Mouse (Mus musculus) kidney, postnatal 25 days (tissue): ENCODE results near the gene Ghrhr.

ENCODE experiments used
- DNase-seq, 2 experiments: peaks; one replicate each; pipeline ENCODE4 v3.0.0; 2021; ENCODE audit warnings: mixed read lengths in 2 of 2

Ghrhr gene

DNA sequence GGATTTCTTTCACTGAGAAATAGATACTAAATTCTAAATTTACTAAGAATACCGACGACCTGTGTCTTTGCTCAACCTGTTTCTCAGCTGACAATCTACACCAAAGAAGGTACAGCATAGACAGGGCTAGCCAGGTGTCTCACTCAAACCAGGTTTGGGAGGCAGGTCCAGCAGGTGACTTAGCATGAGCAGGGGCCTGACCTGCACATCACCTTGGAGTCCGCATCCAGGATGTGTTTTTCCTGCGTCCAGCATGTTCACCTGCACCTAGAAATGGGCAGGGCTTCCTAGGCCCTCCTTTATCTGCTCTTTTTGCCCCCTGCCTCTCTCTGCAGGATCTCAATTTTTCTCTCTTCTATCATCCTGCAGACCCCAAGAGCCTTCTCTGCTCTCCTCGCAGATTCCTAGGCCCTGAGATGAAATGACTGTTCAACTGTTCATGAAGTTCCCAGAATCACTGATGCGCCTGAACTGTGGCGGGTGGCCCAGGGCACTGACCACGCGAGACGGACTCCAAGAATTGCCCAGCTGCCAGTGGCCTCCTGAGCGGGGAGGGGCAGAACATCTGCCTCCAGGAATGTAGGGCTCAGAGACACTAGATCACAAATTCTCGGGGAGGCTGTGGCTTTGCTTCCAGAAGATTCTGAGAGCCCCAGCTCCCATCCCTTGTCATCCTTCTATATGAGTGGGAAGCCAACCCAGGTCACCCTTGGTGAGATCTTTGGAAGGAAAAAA, 22.2 kb upstream of the Ghrhr start:
- DNase-seq: no peak

GRCm38 (mm10) chr6:55354456-55355117, 21.5 kb upstream of the Ghrhr start:
- no peak for DNase-seq

DNA sequence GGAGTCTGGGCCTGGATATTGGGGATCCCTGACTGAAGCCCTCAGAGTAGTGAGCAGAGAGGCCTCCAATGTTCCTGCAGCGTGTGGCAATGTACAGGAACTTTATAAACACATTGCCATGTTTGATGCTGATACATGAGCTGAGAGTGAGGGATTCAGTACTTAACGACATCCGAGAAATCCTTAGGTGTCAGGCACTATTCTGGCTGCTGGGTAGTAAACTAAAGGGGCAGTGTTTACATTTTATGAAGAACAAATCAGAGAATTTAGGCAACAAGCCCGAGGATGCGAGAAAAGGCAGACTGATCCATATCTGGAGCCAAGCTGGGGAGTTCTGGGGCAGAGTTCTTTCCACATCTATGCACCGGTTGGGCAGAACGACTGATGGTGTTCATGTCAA, 20.5 kb upstream of the Ghrhr start:
- DNase-seq: no peak

DNA sequence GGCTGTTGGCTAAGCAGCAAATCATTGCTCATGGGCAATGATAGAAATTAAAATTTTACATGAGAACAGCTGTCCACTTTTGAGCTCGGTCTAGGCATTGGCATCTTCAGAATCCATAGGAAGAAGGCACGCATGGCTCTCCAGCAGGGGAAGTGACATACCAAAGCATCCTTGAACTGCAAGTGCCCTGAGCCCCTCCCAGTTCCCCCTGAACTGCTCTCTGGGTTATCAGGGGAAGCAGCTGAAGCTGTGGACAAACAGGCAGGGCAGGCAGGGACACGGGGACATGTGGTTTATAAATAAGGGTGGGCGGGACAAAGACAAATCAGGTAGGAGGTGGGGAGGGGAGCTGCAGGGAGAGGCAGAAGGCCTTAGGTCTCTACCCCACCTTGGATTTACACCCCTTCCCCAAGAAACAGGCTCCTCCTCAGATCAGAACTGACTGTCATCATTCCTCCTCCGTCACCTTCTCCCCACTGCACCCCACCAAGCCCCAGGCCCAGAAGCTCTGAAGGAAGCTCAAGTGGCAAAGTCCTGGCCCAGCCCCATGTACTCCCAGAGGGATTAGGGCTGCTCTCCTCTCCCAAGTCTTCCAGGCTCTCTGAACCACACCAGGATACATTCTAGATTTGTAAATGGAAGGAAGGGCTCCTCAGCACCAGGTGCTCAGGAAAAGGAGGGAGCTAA, 19.9 kb upstream of the Ghrhr start:
- no peak for DNase-seq

GRCm38 (mm10) chr6:55356976-55357635, 19.0 kb upstream of the Ghrhr start:
- DNase-seq: no peak

DNA sequence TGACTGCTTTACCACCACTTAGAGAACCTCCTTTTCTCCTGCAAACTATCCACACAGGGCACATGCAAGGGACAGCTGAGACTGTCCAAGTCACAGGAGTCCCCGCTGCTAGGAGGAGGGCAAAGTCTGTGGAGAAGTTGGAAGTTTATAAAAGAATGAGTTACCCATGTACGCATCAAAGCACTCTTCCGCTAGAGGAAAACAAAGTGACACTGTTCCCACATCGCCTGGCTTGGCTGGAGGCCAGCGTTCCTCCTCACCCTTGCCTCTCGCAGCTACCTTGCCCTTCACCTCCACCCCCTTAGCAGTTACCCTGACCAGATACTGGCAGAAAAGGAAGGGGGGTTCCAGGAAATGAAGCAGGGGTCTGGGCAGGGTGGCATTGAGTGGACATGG, 18.5 kb upstream of the Ghrhr start:
- DNase-seq: peak; percentile 87 to 91

DNA sequence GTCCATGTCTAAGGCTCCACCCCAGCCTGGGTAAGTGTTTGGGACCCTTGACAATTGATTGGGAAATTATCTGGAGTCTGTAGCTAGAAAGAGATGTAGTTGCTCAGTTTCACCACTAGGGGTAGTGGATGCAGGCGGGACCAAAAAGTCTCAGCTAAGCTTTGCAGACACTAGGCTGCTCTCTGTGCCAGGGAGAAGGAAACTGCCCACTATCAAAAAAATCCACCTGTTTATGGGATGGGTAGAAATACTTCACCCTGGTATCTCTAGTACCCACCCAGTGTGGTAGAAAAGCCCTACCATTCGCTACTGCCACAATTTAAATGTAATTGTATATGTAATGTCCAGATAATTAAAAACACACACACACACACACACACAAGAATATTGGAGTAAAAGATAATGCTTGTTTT, 17.4 kb upstream of the Ghrhr start:
- no peak for DNase-seq

- DNase-seq: no peak
Observed at GRCm38 (mm10) chr6:55362663-55363062, 13.4 kb upstream of the Ghrhr start.

GRCm38 (mm10) chr6:55367126-55367525, 9.0 kb upstream of the Ghrhr start:
- no peak for DNase-seq

DNA sequence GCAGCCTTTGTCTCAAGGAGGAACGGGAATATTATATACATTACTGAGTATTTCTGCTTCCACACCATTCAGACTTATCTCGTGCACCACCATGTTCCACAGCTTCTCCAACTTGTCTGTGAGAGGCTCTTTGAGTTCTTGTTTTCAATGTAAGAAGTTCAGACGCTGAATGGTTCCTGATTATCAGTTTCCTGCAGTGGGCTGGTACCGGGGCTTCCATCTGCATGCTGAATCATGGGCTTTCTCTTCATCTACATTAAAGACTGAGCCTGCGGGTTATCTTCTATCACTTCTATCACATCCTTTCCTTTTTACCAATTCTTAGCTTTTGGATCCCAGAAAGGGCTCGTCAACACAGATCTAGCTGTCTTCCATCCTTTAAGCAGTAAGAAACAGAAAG, 5.3 kb upstream of the Ghrhr start:
- DNase-seq: no peak

- no peak for DNase-seq
Observed at GRCm38 (mm10) chr6:55376511-55376910, 416 bp downstream of the Ghrhr start.

DNA sequence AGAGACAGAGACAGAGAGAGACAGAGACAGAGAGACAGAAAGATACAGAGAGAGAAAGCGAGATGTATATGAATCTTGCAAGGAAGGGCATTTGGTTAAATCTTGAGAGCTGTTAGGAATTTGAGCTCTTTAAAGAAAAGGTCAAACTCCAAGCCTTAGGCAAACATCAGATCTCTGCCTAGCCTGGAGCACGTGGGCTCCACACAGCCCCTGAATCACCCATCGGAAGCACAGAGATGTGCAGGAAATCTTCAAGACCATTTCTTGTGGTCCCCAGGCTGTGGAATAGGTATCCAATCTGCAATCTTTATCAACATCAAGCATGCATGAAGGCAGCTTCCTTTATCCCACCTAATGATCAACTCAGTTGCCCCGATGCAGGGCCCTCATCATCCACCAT, 1.4 kb downstream of the Ghrhr start:
- DNase-seq: no peak

GRCm38 (mm10) chr6:55379641-55380335, 3.7 kb downstream of the Ghrhr start:
- DNase-seq: peak in 1 of 2 experiments; percentile 53

DNA sequence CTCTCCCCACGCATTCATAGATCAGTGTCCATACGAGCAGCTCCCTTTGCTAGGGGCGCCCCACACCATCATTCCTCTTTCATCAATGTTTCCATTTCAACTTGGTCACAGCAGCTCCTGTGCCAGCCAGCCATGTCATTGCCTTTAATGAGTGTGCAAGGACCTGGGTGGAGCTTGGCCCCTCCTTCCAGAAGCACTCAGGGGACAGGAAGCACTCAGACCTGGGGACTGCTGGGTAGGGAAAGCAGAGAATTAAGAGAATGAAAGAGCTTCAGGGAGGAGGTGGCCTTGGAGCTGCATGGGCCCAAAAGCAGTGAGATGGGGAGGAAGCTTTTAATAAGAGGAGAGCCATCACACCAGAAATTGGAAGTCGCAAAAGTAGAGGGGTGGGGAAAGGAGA, 5.9 kb downstream of the Ghrhr start:
- DNase-seq: no peak

DNA sequence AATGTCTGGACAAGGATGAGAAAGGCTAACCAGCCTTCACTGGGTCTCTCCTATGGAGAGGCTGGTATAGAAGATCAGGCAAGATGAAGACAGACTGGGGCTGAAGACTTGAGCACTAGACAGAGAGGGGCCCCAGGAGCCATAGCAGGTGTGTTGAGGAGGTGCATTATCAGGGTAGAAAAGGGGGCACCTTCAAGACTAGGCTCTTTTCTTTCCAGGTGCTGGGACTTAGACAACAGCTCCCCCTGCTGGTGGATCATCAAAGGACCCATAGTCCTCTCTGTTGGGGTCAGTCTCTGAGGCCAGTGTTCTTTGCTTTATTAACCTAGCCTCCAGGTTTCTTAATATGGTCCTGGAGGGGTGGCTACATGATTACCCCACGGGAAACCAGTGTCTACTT, 7.8 kb downstream of the Ghrhr start:
- peak; percentile 57 to 83 for DNase-seq

DNA sequence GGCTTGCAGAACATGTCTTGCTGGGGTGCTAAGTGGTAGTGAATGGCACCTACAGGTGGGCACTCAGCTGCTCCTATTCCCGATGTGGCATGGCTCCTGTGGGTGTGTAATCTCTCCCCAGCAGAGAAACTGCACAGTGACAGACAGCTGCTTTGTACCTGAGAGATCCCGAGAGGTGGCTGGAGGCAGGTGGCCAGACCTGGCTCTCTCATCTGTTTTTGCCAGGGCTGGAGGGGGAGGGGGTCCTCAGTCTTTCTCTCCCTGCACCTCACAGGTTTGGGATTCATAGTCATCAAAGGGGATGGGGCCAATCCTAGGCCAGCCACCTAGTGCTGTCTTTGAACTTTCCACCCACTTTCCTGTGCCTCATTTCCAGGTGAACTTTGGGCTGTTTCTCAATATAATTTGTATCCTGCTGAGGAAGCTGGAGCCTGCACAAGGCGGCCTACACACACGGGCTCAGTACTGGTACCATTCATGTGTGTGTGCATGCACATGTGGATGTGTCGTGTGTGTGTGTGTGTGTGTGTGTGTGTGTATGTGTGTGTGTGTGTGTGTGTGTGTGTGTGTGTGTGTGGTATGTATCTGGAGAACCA, 8.4 kb downstream of the Ghrhr start:
- no peak for DNase-seq

GRCm38 (mm10) chr6:55388546-55389169, 12.6 kb downstream of the Ghrhr start:
- no peak for DNase-seq

DNA sequence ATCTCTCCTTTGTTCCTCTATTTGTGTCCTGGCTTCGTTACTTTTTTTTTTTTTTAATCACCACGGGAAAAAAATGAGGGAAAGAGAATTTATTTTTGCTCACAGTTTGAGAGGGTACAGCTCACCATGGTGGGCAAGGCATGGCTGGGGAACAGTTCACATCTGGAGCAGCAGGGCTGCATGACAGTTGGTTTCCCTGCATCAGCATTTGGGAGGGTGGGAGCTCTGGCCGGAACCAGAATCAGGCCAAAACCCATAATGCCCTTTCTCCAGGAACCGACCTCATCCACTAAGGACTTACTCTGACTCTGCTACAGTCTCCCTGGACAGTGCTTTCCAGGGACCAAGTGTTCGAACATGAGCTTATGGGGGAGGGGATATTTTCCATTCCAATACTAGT, 13.2 kb downstream of the Ghrhr start:
- DNase-seq: no peak

DNA sequence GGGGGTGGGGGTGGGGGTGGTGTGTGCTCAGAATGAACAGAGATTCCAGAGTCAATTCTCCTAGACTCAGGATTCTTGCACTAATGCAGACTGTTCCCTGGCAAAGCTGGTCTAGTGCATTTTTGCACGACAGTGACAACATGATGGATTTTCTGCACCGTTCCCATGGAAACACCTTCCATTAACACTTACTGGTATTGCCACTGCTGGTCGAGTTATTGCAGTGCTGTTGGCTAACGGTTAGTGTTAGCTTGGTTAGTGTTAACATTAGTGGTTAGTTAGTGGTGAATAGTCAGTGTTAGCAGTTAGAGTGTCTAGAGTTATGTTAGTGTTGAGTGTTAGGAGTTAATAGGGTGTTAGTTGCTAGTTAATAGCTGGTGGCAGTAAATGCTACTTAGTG, 15.7 kb downstream of the Ghrhr start:
- no peak for DNase-seq

DNA sequence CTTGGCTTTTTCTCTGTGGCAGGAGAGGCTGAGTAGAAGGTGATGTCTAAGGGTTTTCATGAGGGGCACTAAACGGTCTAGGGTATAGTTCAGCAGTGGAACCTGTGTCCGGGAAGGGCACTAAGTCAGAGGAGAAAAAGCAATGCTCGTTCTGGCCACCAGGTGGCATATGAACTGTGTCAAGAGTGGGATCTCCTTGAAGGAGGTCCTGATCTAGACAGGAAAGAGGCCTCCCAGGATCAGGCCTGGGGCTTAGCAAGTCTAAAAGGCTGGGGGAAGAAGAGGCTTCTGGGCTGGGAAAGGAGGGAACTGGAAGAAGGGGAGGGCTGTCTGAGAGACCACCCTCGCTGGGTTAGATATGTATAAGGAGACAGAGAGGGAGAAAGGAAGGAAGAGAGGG, 16.4 kb downstream of the Ghrhr start:
- peak; percentile 77 to 88 for DNase-seq

- no peak for DNase-seq
Observed at GRCm38 (mm10) chr6:55394854-55395253, 18.8 kb downstream of the Ghrhr start.

DNA sequence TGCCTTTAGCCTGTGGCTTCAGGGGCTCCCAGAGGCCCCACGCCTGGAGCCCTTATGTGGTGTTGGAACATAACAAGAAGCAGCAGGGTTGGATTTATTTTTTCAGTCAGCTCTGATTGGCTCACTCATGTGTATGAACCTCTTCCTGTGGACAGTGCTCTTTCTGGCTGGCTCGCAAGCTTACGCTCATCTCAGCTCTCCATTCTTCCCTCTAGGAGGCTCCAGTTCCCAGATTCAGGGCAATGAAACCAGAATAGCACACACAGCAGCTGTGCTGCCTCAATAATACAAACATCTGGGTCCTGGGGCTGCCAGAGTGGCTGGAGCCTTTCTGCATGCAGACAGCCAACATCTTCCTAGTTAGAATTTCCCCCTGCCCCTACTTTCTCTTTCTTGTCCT, 20.1 kb downstream of the Ghrhr start:
- peak in 1 of 2 experiments; percentile 17 for DNase-seq
